Mouse (Mus musculus): ENCODE results near the gene AC134908.4.

Gene AC134908.4

DNA sequence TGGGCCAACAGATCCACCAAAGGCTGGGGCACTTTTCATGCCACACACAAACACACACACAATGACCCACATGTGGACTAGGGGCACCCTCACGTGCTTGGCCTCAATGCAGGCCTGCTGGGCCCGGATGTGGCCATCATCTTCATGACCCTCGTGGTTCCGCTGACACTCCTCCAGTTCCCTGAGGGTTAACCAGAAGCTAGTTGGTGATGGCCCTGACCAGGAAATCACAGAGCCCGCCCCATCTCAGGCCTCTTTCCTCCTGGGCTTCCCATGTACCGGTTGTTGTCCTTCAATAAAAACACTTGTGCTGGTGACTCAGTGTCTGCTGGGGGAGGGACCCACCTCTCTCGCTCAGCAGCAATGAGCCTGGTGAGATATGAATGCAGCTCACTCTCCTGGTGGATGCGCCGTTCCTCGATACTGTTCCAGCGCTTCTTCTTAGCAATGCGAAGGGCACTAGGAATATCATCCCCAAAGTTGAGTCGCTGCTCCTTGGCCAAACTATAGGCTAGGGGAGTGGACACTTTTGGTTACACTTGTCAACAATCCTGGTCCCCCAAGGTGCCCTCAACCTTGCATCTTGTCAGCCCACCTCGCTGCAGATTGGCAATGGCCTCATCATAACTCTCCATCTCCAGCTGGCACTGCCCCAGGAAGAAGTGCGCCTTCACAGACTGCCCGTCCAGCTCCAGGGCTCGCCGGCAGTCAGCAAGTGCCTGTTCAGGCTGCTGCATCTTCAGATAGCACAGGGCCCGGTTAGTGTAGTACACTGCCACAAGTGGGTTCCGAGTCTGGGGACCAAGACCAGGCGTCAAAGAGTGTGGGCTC, 36.2 kb upstream of the AC134908.4 start:
- no peak for DNase-seq (ENCODE audit: low spot score in 2 of 2)

DNA sequence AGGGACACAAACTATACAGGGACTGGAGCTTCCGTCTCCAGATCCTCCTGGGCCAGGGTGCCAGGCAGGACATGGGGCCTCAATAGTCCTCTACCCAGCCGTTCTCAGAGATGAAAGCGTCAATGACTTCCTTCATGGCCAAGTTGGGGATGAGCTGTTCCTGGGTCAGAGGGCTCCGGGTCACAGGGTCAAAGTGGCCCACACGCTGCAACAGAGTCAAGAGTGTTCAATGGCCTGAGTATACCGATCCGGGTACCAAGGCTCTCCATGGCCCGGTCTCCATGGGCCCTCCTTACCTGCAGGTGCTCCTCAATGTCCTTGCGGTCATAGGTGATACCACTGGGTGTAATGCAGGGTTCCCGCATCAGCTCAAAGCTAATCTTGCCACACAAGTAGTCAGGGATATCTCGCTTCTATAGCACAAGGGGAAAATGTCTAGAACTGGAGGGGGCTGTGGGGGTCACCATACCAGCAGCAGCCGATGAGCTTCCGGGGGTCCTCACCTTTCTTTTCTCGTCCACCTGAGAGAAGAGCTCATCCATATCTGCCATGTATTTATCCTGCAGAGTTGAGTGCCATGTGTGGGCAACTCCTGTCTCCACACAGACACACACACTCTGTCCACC, 35.5 kb upstream of the AC134908.4 start:
- no peak for DNase-seq (ENCODE audit: low spot score in 2 of 2)

DNA sequence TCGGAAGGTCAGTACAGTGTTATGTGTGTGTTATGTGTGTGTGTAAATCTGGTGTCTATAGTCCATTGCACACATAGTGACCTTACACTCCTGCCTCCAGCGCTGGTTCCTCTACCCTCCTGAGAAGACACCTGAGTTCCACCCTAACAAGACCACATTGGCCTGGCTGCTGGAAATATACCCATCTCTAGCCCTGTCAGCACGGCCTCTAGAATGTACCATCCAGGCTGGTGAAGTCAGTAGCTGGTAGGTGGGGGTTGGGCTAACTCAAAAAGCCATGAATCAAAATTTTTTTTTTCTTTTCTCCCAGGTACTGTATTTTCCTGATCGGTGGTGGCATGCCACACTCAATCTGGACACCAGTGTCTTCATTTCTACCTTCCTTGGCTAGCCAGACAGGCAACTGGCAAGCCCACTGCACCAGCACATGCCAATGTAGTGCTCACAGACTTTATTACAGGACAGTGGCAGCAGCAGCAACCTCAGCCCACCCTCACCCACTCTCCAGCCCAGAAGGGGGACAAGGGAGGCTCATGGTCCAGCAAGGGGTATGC, 34.8 kb upstream of the AC134908.4 start:
- no peak for DNase-seq (ENCODE audit: low spot score in 2 of 2)

DNA sequence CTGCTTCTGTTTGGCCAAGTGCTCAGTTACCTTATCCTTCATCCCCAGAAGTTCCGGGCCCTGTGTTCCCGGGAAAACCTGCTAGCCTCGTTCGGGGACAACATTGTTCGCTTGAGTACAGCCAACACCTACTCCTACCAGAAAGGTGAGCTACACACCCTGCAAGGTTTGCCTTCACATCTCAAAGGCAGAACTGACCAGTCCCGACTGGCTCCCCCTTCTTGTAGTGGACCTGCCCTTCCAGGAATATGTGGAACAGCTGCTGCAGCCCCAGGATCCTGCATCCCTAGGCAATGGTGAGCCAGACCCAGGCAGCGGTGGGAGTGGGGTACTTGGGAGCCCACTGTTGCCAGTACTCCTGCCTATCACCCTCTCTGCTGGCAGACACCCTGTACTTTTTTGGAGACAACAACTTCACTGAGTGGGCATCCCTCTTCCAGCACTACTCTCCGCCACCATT, 34.1 kb upstream of the AC134908.4 start:
- no peak for DNase-seq (ENCODE audit: low spot score in 2 of 2)

DNA sequence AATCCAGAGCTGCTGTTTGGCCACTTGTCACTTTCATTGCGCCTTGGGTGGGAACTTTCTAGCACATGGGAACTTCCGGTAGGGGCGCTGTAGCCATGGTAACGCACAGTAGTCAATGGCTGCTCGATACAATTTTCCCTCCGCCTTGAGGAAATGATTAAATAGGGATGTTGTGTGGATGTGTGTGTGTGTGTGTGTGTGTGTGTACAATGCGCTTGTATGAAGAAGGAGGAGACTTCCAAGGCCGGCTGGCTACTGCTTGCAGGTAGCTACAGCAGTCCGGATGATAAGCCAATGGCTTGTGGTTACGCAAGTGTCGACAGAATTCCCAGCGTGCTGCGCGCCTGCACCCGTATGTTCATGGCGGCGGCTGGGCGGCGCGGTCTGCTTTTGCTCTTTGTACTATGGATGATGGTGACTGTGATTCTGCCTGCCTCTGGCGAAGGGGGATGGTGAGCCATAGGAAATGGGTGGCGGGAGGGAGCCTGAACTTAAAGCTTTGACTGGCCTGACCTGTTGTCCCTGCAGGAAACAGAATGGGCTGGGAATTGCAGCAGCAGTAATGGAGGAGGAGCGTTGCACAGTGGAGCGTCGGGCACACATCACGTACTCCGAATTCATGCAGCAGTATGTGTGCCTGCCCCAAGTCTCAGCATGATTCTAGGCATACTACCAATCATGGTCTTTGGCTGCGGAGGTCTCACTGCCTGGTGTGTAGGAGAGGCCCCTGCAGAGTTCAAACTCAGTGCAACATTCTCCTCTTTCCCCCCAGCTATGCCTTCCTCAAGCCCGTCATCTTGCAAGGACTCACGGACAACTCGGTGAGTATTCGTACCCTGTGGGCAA, 33.5 kb upstream of the AC134908.4 start, which contains the start of gene Jmjd8:
Gene Jmjd8 (plus strand): TSS at position 156 of the 846 bp plus-strand sequence.
- DNase-seq (ENCODE audit: low spot score in 2 of 2), result peak; percentile 48 to 61

DNA sequence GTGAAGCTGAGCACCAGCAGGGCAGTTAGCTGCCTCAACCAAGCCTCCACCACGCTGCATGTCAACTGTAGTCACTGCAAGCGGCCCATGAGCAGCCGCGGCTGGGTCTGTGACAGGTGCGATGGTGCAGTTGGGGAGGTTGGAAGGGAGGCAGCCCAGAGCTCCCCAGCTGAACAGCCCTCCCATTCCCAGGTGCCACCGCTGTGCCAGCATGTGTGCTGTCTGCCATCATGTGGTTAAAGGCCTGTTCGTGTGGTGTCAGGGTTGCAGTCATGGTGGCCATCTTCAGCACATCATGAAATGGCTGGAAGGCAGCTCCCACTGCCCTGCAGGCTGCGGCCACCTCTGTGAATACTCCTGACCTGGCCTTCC, 32.8 kb upstream of the AC134908.4 start:
- DNase-seq (ENCODE audit: low spot score in 2 of 2), result no peak

DNA sequence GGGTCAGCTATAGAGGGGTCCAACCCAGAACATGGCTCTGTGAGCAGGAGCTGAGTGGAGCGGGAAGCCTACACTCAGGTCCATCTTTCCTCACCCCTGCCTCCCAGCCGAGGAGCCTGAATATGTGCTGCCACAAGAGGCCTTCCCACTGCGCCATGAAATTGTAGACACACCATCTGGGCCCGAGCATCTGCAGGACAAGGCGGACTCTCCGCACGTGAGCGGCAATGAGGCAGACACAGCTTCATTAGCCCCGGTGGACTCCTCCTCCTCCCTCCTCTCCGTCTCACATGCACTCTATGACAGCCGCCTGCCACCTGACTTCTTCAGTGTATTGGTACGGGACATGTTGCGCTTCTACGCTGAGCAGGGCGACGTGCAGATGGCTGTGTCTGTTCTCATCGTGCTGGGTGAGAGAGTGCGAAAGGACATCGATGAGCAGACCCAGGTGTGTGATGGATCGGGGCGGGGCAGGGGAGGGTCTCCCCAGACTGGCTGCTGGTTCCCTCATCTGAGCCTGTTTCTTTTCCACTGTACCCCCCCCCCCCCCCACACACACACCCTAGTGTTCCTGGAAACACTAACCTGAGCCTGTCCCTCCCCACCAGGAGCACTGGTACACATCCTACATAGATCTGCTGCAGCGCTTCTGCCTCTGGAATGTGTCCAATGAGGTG, 32.2 kb upstream of the AC134908.4 start:
- no peak for DNase-seq (ENCODE audit: low spot score in 2 of 2)

DNA sequence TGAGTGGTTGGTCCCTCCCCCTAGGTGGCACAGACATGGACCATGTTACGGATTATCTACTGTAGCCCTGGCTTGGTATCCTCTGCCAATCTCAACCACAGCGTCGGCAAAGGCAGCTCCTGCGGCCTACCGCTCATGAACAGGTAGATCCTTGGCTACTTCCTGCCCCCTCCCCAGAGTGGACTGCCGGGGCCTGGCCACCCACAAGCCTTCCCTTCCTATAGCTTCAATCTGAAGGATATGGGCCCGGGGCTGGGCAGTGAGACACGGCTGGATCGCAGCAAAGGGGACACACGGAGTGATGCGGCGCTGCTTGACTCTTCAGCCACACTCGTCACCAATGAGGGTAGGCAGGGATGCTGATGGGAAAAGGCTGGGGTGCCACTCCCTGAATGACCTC, 31.6 kb upstream of the AC134908.4 start:
- no peak for DNase-seq (ENCODE audit: low spot score in 2 of 2)

DNA sequence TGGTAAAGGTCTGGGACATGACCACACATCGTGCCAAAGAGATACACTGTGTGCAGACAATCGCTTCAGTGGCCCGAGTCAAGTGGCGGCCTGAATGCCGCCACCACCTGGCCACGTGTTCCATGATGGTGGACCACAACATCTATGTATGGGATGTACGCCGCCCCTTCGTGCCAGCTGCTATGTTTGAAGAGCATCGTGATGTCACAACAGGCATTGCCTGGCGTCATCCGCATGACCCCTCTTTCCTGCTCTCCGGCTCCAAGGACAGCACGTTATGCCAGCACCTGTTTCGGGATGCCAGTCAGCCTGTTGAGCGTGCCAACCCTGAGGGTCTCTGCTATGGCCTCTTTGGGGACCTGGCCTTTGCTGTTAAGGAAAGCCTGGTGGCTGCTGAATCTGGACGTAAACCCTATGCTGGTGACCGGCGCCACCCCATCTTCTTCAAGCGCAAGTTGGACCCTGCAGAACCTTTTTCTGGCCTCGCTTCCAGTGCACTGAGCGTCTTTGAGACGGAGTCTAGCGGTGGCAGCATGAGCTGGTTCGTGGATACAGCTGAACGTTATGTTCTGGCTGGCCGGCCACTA, 30.6 kb upstream of the AC134908.4 start:
- no peak for DNase-seq (ENCODE audit: low spot score in 2 of 2)

DNA sequence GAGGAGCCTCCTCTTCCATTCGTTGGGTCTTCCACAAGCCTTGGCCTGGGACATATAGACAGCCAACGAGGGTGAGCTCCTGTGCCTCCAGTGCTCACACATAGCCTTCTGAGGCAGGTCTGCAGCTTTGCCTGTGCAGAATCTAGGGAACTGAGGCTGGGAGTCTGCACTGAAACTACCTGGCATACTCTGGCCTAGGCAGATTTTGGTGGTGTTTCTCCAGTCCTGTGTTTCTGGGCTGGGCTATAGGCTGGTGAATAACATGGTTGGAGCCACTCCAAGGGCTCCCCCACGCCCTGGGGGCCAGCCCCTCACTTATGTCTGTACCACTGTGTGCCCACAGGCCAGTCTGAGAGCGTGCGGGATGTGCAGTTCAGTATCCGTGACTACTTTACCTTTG, 29.9 kb upstream of the AC134908.4 start:
- DNase-seq (ENCODE audit: low spot score in 2 of 2), result no peak

DNA sequence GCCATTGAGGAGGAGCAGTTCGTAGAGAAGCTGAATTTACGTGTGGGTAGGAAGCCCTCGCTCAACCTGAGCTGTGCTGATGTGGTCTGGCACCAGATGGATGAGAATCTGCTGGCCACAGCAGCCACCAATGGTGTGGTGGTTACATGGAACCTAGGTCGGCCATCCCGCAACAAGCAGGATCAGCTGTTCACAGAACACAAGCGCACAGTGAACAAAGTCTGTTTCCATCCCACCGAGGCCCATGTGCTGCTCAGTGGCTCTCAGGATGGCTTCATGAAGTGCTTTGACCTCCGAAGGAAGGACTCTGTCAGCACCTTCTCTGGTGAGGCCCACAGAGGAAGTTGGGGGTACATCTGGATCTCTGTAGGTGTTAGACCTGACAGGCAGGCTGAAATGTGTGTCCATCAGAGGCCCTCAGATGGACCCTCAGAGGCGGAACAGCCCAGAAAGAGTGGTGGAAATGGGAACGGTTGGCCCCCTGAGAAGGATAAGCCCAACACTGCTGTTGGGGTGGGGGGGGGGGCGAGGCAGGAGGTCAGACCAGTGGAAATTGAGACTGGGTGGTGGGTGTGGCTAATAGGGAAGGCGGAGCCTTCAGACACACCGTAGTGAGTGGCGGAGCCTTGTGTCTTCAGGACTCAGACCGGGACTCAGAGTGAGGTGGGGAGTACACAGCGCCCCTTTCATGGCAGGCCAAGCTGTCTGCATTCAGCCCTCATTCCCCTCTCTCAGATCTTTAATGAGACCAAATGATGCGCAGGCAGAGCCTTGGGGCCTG, 29.1 kb upstream of the AC134908.4 start:
- DNase-seq (ENCODE audit: low spot score in 2 of 2), result no peak

DNA sequence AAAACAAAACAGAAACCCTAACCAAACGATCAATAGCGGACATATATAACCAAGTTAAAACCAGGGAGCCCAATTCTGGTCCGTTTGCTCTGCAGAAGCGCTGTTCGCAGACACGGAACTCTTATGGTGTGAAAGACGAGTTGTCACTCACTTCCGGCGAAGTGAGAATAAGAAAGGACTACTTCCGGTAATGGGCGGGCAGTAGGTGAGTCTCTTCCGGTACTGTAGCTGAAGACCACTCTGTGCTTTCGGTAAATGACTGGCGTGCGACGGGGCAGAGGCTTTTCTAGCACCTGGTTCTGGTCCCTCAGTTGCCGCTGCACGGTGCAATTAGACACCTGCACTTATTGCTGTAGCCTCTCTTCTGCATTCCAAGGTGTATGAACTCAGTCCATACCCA, 28.0 kb upstream of the AC134908.4 start, which contains the start of gene Wdr24:
Gene Wdr24 (plus strand): TSS at position 176 of the 400 bp plus-strand sequence.
- DNase-seq (ENCODE audit: low spot score in 2 of 2), result peak; percentile 52 to 69

DNA sequence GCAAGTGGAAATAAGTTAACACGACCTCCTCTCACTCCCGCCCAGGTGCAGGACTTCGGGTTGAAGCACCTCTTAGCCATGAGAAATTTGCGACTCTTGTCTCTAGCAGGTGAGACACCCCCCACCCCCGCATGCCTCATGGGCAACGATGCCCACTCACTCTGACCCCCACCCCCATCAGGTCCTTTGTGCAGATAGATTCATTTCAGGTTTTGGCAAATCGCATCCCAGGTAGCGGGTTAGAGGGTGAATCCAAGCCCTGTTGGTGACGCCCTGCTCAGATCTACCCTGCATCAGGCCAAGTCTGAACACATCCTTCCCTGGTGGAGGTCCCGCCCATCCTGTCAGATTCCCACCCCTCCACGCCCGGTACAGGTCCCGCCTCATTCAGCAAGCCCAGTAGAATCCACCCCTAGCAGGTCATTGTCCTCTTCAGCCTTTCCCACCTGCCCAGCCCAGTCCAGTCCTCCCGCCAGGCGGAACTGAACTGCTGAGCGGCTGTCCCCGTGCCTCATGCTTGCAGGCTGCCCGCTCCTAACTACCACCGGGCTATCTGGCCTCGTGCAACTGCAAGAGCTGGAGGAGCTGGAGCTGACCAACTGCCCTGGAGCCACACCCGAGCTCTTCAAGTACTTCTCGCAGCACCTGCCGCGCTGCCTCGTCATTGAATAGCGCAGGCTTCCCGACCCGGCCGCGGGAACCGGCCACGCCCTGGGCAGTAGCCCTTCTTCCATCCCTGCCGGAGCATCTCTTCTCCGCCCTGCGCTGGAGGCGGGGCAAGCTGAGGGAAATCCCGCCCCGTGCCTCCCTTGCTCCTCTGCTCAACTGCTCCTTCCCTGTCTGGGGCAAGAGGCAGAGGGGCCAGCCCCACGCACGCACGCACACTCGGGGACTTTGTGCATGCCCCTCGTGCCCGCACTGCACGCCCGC, 23.7 kb upstream of the AC134908.4 start:
- no peak for DNase-seq (ENCODE audit: low spot score in 2 of 2)

DNA sequence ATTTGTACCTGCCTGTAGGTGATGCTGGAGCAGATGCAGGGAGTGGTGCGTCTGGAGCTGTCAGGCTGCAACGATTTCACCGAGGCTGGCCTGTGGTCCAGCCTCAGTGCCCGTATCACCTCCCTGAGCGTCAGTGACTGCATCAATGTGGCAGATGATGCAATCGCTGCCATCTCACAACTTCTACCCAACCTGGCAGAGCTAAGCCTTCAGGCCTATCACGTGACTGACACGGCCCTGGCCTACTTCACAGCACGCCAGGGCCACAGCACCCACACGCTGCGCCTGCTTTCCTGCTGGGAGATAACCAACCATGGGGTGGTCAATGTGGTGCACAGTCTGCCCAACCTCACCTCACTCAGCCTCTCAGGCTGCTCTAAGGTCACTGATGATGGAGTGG, 22.2 kb upstream of the AC134908.4 start:
- DNase-seq (ENCODE audit: low spot score in 2 of 2), result no peak

DNA sequence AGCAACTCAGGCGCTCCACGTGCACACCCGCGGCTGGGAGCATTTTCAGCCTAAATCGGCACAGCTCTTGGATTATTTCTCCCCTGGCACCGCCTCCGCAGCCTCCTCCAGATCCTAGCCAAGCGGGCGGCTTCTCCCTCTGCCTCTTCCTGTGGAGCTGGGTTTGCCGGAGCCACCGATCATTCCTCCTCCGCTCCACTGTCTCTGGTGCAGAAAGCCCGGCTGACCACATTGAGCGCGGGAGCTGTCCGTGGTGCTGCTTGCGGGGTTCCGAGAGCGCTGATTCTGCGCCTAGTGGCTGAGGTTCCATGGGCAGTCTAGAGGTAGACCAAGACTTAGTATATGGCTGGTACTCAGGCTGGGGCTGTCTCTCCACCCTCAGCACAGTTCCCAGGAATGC, 18.0 kb upstream of the AC134908.4 start:
- DNase-seq (ENCODE audit: low spot score in 2 of 2), result peak; percentile 61 to 77

DNA sequence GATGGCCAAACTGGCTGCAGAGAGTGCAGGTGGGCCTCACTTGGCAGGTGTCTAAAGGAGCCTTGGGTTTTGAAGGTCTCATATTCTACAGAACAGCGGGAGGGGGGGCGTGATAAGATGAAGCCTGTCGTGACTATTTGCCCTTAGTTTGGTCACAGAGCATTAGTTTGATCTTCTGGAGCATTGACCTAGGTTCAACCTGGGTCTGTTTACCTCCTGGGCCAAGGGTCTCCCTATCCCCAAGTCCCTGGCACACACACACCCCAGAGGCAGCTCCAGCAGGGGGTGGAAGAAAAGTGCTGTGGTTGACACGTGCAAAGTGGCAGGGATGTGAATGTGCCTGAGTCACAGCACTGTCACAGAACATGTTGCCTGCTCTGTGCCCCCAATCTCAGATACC, 15.4 kb upstream of the AC134908.4 start:
- no peak for DNase-seq (ENCODE audit: low spot score in 2 of 2)

DNA sequence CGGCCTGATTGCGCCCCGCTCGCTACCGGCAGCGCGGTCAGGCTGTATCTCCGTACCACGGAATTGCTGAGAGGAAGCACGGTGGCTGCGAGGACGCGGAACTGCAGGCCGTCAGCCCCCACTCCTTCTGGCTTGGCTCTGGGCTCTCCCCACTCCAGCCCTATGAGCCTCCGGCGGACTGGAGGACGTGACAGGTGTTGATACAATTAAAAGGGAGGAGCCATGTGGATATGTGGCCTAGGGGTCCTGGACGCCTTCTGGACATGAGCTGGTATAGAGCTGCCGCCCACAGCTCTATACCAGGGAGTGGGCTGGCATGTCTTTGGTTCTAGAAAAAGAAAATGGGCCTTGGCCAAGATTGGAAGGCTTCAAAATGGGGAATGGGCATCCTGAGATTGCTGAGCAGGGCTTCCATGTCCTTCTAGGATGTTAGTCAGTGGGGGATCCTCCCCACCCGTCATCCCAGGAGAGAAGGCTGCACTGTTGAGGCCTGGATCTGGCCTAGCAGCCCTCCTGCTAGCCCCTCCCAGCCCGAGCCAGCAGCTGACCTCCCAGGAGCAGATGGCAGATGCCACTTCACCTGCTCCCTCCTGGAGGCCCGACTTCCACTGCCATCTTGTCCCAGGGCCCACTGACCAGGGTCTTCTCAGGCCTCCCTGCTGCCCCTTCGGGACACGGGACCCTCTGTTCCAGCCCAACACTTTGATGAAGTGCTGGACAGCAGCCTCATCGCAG, 14.3 kb upstream of the AC134908.4 start:
- no peak for DNase-seq (ENCODE audit: low spot score in 2 of 2)

Data from spleen, postnatal 14 days (tissue).